Mouse (Mus musculus) limb, embryonic 12.5 days (tissue): Measurements from ENCODE around the gene Slc35g3. TPM values are rescaled to one million over a fixed set of nuclear protein-coding genes. Genes with fewer than 3 reads are reported as not detected.

Experiments used
- ATAC-seq: fragments of 200-750 bp; cut with Nextera tagmentation; 2 replicates; pipeline ENCODE4 v1.8.0; 2017; ENCODE audit warnings: low read depth, moderate TSS enrichment; ENCODE audit not compliant: insufficient number of reproducible peaks, insufficient read depth, low FRiP score, low TSS enrichment
- H3K27ac ChIP-seq: fragments of 300-500 bp; sonication (generic); 2 replicates; pipeline ENCODE4 v1.5.1; 2016; ENCODE audit warnings: mild to moderate bottlenecking, moderate library complexity
- H3K27me3 ChIP-seq: fragments of 300-500 bp; sonication (generic); 2 replicates; pipeline ENCODE4 v1.6.1; 2016; ENCODE audit warnings: mild to moderate bottlenecking, moderate library complexity
- H3K36me3 ChIP-seq: fragments of 300-500 bp; sonication (generic); 2 replicates; pipeline ENCODE4 v1.6.1; 2016; ENCODE audit warnings: mild to moderate bottlenecking, moderate library complexity
- H3K4me1 ChIP-seq: fragments of 300-500 bp; sonication (generic); replicated peaks from 2 replicates; pipeline ENCODE4 v1.6.1; 2016
- H3K4me2 ChIP-seq: fragments of 300-500 bp; sonication (generic); 2 replicates; pipeline ENCODE4 v1.6.1; 2016; ENCODE audit warnings: mild to moderate bottlenecking, moderate library complexity
- H3K4me3 ChIP-seq: fragments of 300-500 bp; sonication (generic); replicated peaks from 2 replicates; pipeline ENCODE4 v1.5.1; 2016; ENCODE audit warnings: mild to moderate bottlenecking
- H3K9ac ChIP-seq: fragments of 300-500 bp; sonication (generic); replicated peaks from 2 replicates; pipeline ENCODE4 v1.6.1; 2016; ENCODE audit warnings: mild to moderate bottlenecking, moderate library complexity
- H3K9me3 ChIP-seq: fragments of 300-500 bp; sonication (generic); 2 replicates; pipeline ENCODE4 v1.6.1; 2016; ENCODE audit warnings: mild to moderate bottlenecking, moderate library complexity
- WGBS: fragments of 180-500 bp; shearing (Covaris S2); methylation state at CpG from one replicate; pipeline ENCODE4 v1.1.7; 2016; 5-methylcytosine and 5-hydroxymethylcytosine counted together
- polyA plus RNA-seq: library from polyadenylated mRNA; unstranded; fragments of >200 nt; fragmentation: Nextera tagmentation; extraction: Ambion mirVana; gene quantifications from 2 replicates; pipeline ENCODE4 v1.2.1, GENCODE M21; 2016

Slc35g3 gene
- polyA plus RNA-seq, 1 experiment from 2014 or later = 0.18 TPM

GRCm38 (mm10) chr11:69715482-69715881 lies 46.3 kb downstream of the Slc35g3 start:
- Histone ChIP-seq H3K36me3 (no peaks in the 10 kb centered on the region), H3K9me3 (no peaks in the 10 kb centered on the region; the same call in 1 of the 2 replicates), H3K4me2 (no peak overlapping the region), H3K9ac (no peak overlapping the region), H3K27ac (peak overlapping the region; percentile 68; the same call in 1 of the 2 replicates), H3K4me3 (no peak overlapping the region), H3K4me1 (peaks cover 17% of the 10 kb centered on the region), H3K27me3 (no peaks in the 10 kb centered on the region)
- WGBS = 57% methylated on average over 9 of the region's 9 CpGs
- no peak for ATAC-seq

DNA sequence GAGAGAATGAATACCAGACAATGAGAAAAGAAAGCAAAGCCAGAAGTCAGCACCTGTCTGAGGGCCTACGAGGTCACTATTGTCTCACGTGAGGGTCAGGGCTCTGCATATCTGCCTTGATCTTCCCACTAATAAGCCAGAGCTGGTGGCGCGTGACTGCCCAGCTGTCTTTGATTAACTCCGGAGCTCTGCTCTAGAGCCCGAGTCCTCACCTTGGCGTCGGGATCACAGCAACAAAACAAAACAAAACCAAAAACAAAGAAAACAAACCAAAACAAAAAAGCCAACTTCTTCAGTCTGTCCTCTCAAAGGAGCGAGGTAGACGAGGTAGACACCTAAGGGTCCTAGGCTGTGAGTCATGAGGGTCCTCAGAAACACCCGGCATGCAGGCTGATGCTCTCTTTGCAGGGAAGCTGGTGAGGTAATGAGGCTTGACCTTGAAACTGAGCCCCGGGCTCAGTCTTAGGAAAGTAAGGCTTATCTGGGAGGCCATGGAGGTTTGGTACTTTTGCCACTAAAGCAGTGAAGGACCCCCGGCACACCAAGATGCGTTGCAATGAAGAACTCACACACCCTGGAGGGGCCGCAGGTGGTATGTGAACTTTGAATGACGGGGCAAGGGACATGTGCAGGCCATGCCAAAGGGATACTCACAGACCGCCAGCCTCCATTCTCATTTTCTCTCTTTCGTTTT lies 47.0 kb downstream of the Slc35g3 start:
- H3K36me3 ChIP-seq = no peaks in the 10 kb centered on the region
- H3K27ac ChIP-seq = peak overlapping the region; percentile 68
- peaks cover 19% of the 10 kb centered on the region for H3K4me1 ChIP-seq
- H3K4me2 ChIP-seq = peak overlapping the region; percentile 24
- no peak overlapping the region for H3K4me3 ChIP-seq
- no peak overlapping the region for H3K9ac ChIP-seq
- 37% methylated on average over 18 of the region's 18 CpGs for WGBS
- H3K9me3 ChIP-seq = no peaks in the 10 kb centered on the region; the same call in 1 of the 2 replicates
- no peak for ATAC-seq
- H3K27me3 ChIP-seq = no peaks in the 10 kb centered on the region

DNA sequence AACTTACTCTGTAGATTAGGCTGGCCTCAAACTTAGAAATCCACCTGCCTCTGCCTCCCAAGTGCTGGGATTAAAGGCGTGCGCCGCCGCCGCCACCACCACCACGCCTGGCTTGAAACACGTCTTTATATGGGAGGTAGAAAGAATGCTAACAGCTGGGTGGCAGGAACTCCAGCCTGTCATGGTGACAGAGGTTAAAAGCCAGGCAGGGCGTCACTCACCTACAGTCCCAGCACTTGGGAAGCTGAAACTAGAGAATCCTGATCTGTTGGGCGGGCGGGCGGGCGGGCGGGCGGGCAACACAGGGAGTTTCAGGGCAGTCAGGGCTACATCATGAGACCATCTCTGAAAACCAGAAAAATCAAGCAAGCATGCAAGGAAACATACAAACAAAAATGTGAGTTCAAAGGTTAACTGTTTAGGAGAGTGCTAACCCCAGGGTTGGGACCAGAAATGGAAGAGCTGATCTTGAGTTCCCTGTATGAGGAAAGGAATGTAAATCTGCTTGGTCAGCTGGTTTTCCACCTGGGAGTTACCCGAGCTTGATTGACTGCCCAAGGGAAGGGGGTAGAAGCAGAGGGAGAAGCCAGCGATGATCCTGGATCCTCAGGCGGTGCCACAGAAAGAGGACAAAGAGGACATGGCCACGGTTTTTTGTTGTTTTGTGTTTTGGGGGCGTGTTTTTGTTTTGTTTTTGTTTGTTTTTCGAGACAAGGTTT lies 48.7 kb downstream of the Slc35g3 start:
- no peaks in the 10 kb centered on the region for H3K36me3 ChIP-seq
- no peaks in the 10 kb centered on the region for H3K27me3 ChIP-seq
- WGBS = 82% methylated on average over 20 of the region's 20 CpGs
- no peak overlapping the region for H3K27ac ChIP-seq
- H3K4me2 ChIP-seq = no peak overlapping the region
- H3K9me3 ChIP-seq = no peaks in the 10 kb centered on the region; the same call in 1 of the 2 replicates
- peaks cover 30% of the 10 kb centered on the region for H3K4me1 ChIP-seq
- no peak overlapping the region for H3K4me3 ChIP-seq
- H3K9ac ChIP-seq = no peak overlapping the region
- no peak for ATAC-seq

DNA sequence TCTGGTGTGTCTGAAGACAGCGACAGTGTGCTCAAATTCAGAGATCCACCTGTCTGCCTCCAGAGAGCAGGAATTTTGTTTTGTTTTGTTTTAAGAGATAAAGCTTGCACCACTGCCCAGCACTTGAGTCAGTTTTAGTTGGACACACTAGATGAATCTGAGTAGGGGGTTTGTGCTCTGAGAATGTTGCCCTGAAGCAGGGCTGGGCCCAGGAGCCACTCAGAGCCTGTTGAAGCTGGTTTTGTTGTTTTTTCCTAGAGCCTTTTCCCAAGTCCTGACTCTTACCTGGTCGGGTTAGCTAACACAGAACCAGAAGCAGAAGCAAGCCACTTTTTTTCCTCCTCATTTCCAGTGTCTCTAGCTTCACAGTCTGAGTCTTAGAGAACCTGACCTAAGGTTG lies 50.7 kb downstream of the Slc35g3 start:
- H3K27me3 ChIP-seq = no peaks in the 10 kb centered on the region
- no peaks in the 10 kb centered on the region; the same call in 1 of the 2 replicates for H3K9me3 ChIP-seq
- H3K36me3 ChIP-seq = no peaks in the 10 kb centered on the region
- H3K4me1 ChIP-seq = peaks cover 32% of the 10 kb centered on the region
- H3K27ac ChIP-seq = no peak overlapping the region
- H3K4me3 ChIP-seq = no peak overlapping the region
- H3K4me2 ChIP-seq = no peak overlapping the region
- 78% methylated on average over 2 of the region's 2 CpGs for WGBS
- ATAC-seq = no peak
- no peak overlapping the region for H3K9ac ChIP-seq

GRCm38 (mm10) chr11:69710470-69710869 lies 51.3 kb downstream of the Slc35g3 start:
- no peaks in the 10 kb centered on the region for H3K36me3 ChIP-seq
- H3K27ac ChIP-seq = no peak overlapping the region
- no peaks in the 10 kb centered on the region; the same call in 1 of the 2 replicates for H3K9me3 ChIP-seq
- no peak overlapping the region for H3K9ac ChIP-seq
- 87% methylated on average over 3 of the region's 3 CpGs for WGBS
- H3K27me3 ChIP-seq = no peaks in the 10 kb centered on the region
- no peak overlapping the region for H3K4me2 ChIP-seq
- H3K4me1 ChIP-seq = peaks cover 28% of the 10 kb centered on the region
- H3K4me3 ChIP-seq = no peak overlapping the region
- ATAC-seq = no peak

Other genes starting within 250 kb of the Slc35g3 start
- gene Dnah2, start 212.9 kb downstream of the Slc35g3 start, polyA plus RNA-seq = 1.9 and 3.3 TPM in 2 replicates
- gene Efnb3, start 201.8 kb downstream of the Slc35g3 start, polyA plus RNA-seq = 53.3 and 54.3 TPM in 2 replicates
- 35.8 and 39.0 TPM in 2 replicates for gene Wrap53, start 181.7 kb downstream of the Slc35g3 start, polyA plus RNA-seq
- 175 and 180 TPM in 2 replicates for gene Trp53, start 181.6 kb downstream of the Slc35g3 start, polyA plus RNA-seq
- gene Atp1b2, start 156.0 kb downstream of the Slc35g3 start, polyA plus RNA-seq = 3.0 and 4.8 TPM in 2 replicates
- not detected in 2 replicates for gene Shbg, start 144.1 kb downstream of the Slc35g3 start, polyA plus RNA-seq
- gene Sat2, start 139.9 kb downstream of the Slc35g3 start, polyA plus RNA-seq = 24.3 and 25.8 TPM in 2 replicates
- gene Fxr2, start 129.0 kb downstream of the Slc35g3 start, polyA plus RNA-seq = 56.0 and 63.9 TPM in 2 replicates
- gene Sox15, start 106.7 kb downstream of the Slc35g3 start, polyA plus RNA-seq = 0.68 TPM in 1 of 2 replicates, not detected in the other
- 62.6 and 64.3 TPM in 2 replicates for gene Mpdu1, start 99.3 kb downstream of the Slc35g3 start, polyA plus RNA-seq
- 5.9 and 8.0 TPM in 2 replicates for gene Cd68, start 95.8 kb downstream of the Slc35g3 start, polyA plus RNA-seq
- 569 and 701 TPM in 2 replicates for gene Eif4a1, start 89.5 kb downstream of the Slc35g3 start, polyA plus RNA-seq
- 132 and 140 TPM in 2 replicates for gene Senp3, start 79.9 kb downstream of the Slc35g3 start, polyA plus RNA-seq
- gene Tnfsf13, start 76.2 kb downstream of the Slc35g3 start, polyA plus RNA-seq = 0.58 and 1.0 TPM in 2 replicates
- 2.2 and 3.7 TPM in 2 replicates for gene Tnfsf12, start 66.1 kb downstream of the Slc35g3 start, polyA plus RNA-seq
- gene Tnfsfm13, start 65.9 kb downstream of the Slc35g3 start, polyA plus RNA-seq = 1.7 TPM in 2 replicates
- gene Polr2a, start 3.3 kb downstream of the Slc35g3 start, polyA plus RNA-seq = 27.2 and 38.1 TPM in 2 replicates
- gene Zbtb4, start 3.9 kb upstream of the Slc35g3 start, polyA plus RNA-seq = 1.9 and 2.4 TPM in 2 replicates
- 15.4 and 17.1 TPM in 2 replicates for gene Chrnb1, start 34.0 kb upstream of the Slc35g3 start, polyA plus RNA-seq
- gene Fgf11, start 39.9 kb upstream of the Slc35g3 start, polyA plus RNA-seq = 1.2 and 1.5 TPM in 2 replicates
- 1.6 and 1.8 TPM in 2 replicates for gene Tmem102, start 43.7 kb upstream of the Slc35g3 start, polyA plus RNA-seq
- gene Gm39566, start 53.3 kb upstream of the Slc35g3 start, polyA plus RNA-seq = not detected in 2 replicates
- not detected in 2 replicates for gene Spem2, start 56.5 kb upstream of the Slc35g3 start, polyA plus RNA-seq
- gene Spem1, start 60.2 kb upstream of the Slc35g3 start, polyA plus RNA-seq = 0.20 TPM in 1 of 2 replicates, not detected in the other
- 8.4 and 9.1 TPM in 2 replicates for gene Nlgn2, start 75.8 kb upstream of the Slc35g3 start, polyA plus RNA-seq
- gene Tmem256, start 76.5 kb upstream of the Slc35g3 start, polyA plus RNA-seq = 346 and 353 TPM in 2 replicates
- gene Plscr3, start 84.4 kb upstream of the Slc35g3 start, polyA plus RNA-seq = 111 and 120 TPM in 2 replicates
- gene Tnk1, start 96.8 kb upstream of the Slc35g3 start, polyA plus RNA-seq = 1.6 and 2.3 TPM in 2 replicates
- not detected in 2 replicates for gene Tmem95, start 116.0 kb upstream of the Slc35g3 start, polyA plus RNA-seq
- gene Kctd11, start 119.4 kb upstream of the Slc35g3 start, polyA plus RNA-seq = 3.7 and 4.4 TPM in 2 replicates
- 0.90 and 1.5 TPM in 2 replicates for gene Acap1, start 133.6 kb upstream of the Slc35g3 start, polyA plus RNA-seq
- 30.4 and 32.8 TPM in 2 replicates for gene 2810408A11Rik, start 139.0 kb upstream of the Slc35g3 start, polyA plus RNA-seq
- 10.9 and 12.7 TPM in 2 replicates for gene Neurl4, start 139.1 kb upstream of the Slc35g3 start, polyA plus RNA-seq
- gene Gps2, start 151.9 kb upstream of the Slc35g3 start, polyA plus RNA-seq = 92.0 and 93.5 TPM in 2 replicates
- gene Eif5a, start 160.0 kb upstream of the Slc35g3 start, polyA plus RNA-seq = 1,762 and 1,851 TPM in 2 replicates
- 14.0 and 15.5 TPM in 2 replicates for gene Ybx2, start 173.8 kb upstream of the Slc35g3 start, polyA plus RNA-seq
- 34.1 and 35.7 TPM in 2 replicates for gene Slc2a4, start 186.2 kb upstream of the Slc35g3 start, polyA plus RNA-seq
- 15.7 and 18.1 TPM in 2 replicates for gene Cldn7, start 202.8 kb upstream of the Slc35g3 start, polyA plus RNA-seq
- gene Ctdnep1, start 219.2 kb upstream of the Slc35g3 start, polyA plus RNA-seq = 24.5 and 27.8 TPM in 2 replicates
- gene Elp5, start 220.5 kb upstream of the Slc35g3 start, polyA plus RNA-seq = 124 and 126 TPM in 2 replicates
- gene Gabarap, start 229.2 kb upstream of the Slc35g3 start, polyA plus RNA-seq = 398 and 426 TPM in 2 replicates
- gene Phf23, start 233.8 kb upstream of the Slc35g3 start, polyA plus RNA-seq = 102 and 108 TPM in 2 replicates
- gene Dvl2, start 238.6 kb upstream of the Slc35g3 start, polyA plus RNA-seq = 69.4 and 69.5 TPM in 2 replicates